ENCODE assay signal across 8 mouse cellular contexts in the genomic region with DNA sequence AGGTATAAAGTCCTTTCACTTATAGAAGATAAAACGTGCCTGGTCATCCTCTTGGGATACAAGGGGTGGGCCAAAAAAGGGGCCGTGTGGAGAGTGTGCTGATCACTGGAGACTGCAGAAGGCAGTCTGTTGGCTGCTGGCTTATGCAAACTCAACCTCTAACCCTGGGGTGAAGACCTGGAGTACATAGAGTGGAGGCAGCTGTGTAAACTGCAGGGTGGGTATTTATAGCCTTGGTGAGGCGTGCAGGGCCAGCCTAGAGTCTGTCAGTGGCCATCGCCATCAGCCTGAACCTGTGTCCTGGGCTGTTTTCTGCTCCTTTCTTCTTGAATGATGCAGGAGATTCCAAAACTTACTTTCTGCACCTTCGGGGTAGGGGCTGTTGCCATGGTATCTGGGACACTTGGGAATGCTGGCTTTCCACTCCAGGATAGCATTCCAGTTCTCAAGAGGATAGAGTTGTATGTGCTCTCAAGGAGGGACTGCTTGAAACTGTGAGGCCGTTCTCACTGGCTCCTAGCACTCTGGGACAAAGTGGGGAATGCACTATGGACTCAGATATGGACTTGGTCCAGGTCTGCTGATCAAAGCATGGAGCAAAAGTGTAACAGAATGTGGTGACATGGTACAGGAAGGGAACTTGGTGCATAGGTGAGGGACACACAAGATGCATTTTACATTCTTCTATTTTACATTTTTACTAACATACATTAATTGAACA.
DNase-seq lines count a peak whose midpoint lies in the region; ATAC-seq lines count a peak whose summit lies in the region.

No protein-coding gene starts in this region.

- peak overlapping the region; percentile 44; the same call in 1 of the 2 replicates for H3K4me2 ChIP-seq in heart, embryonic 16.5 days (ENCODE audit: low read depth, low read length)

- intact Hi-C loops in heart, postnatal 36 days (cut with DNase I) = no loop called here

- WGBS in heart, embryonic 16.5 days = 17% methylated on average over 6 of the region's 6 CpGs

- peak; percentile 97 for DNase-seq in heart, adult 11 months
- DNase-seq in heart, postnatal 36 days = no peak
- DNase-seq in kidney, postnatal 25 days = peak; percentile 51 to 54
- peak; percentile 35 for DNase-seq in neural tube, embryonic 10.5 days (ENCODE audit: extremely low spot score, low spot score)
- DNase-seq in left cerebral cortex, adult 8-10 months (ENCODE audit: low spot score in 2 of 2) = no peak
- DNase-seq in adrenal gland, postnatal 4 days (ENCODE audit: low spot score in 2 of 2) = no peak
- no peak for DNase-seq in retina, postnatal 1 day

- H3K36me3 ChIP-seq in heart, embryonic 16.5 days (ENCODE audit: control insufficient read depth, insufficient read depth) = no peaks in the 10 kb centered on the region

- peak overlapping the region; percentile 78 for H3K27ac ChIP-seq in heart, embryonic 16.5 days (ENCODE audit: low read length)

- no peak overlapping the region for H3K4me3 ChIP-seq in heart, embryonic 16.5 days (ENCODE audit: low read length)

- no peaks in the 10 kb centered on the region for H3K9me3 ChIP-seq in heart, embryonic 16.5 days (replicated peaks; ENCODE audit: control insufficient read depth, low read length)

- peak; percentile 84 for ATAC-seq in heart, embryonic 16.5 days (replicated peaks; ENCODE audit: extremely low read depth, insufficient read depth, low FRiP score)

- H3K27me3 ChIP-seq in heart, embryonic 16.5 days (ENCODE audit: control insufficient read depth, insufficient read depth, low read length) = no peaks in the 10 kb centered on the region

- no peak overlapping the region for H3K9ac ChIP-seq in heart, embryonic 16.5 days (ENCODE audit: low read length)

- peaks cover 26% of the 10 kb centered on the region for H3K4me1 ChIP-seq in heart, embryonic 16.5 days (ENCODE audit: control insufficient read depth, insufficient read depth, low read length)

Comparison
In these comparisons a context has a peak if more than half of its experiments do, and no peak if none do; other contexts are left out.
1. DNase-seq: peak in heart, adult 11 months (single experiment), kidney, postnatal 25 days (2 of 2) and neural tube, embryonic 10.5 days (single experiment); none in heart, postnatal 36 days (0 of 2), left cerebral cortex, adult 8-10 months (0 of 2), adrenal gland, postnatal 4 days (0 of 2) and retina, postnatal 1 day (single experiment).